8 mouse cellular contexts compared by ENCODE assay signal in the genomic region with DNA sequence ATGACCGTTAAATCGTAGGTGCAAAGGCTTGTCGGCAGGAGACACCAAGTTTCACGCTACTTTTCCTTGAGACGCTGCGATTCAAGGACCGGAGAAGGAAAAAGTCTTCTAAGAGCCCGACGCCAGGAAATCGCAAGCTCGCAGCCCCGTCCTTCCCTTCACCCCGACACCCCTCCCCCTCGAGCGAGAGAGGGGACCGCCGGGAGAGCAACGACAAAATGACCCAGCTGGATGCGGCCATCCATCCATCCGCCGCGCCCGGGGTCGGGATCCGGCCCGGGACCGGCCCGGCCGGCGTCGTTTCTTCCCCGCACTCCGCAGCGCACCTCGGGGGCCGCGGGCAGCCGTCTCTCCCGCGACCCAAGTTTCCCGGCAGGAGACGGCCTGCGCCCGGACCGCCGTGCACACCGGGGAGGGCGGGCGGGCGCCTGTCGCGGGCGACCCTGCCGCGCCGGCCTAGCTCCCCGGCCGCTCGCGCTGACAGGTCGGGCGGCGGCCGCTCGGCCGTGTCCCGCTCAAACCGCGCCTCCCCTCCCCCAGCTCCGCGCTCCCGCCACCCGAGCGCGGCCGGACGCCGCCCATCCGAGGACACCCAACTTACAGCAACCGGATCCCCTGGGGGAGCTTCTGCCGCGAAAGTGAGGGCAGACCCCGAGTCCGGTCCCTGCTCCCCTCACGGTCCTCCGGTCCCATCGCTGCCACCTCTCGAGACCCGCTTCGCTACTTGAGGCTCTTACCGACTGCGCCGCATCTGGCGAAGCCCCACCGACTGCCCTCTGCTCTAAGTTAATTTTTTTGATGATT. TPM values are rescaled to one million over a fixed set of nuclear protein-coding genes. Genes with fewer than 3 reads are reported as not detected.
DNase-seq lines count a peak whose midpoint lies in the region; ATAC-seq and TF ChIP-seq lines count a peak whose summit lies in the region.

No protein-coding gene starts in this region.

- TF ChIP-seq POLR2A in bone marrow macrophage, adult 2 months (IDR thresholded peaks at IDR 0.05; ENCODE audit: borderline replicate concordance, low read depth, low read length): no peak

- peak; percentile 26; the same call in 1 of the 2 replicates for TF ChIP-seq CTCF in bone marrow macrophage, adult 2 months (IDR thresholded peaks at IDR 0.05; ENCODE audit: low read depth, low read length)

- peak; percentile 55 for DNase-seq in ES-CJ7 (ENCODE audit: low read depth, low spot score)
- peak; percentile 8 for DNase-seq in heart, postnatal 25 days (ENCODE audit: low spot score)
- DNase-seq in layer of hippocampus, adult 9-11 months: peak; percentile 33
- peak; percentile 70 to 71 for DNase-seq in lung, postnatal 4 days
- peak; percentile 25 for DNase-seq in retina, postnatal 7 days (ENCODE audit: low read depth, low spot score)
- peak; percentile 54 for DNase-seq in urinary bladder, postnatal 14 days (ENCODE audit: low spot score)

- peaks cover 10% of the 10 kb centered on the region for H3K4me1 ChIP-seq in bone marrow macrophage, adult 2 months (ENCODE audit: control insufficient read depth, insufficient read depth, low read length)

- intact Hi-C loops in heart, postnatal 25 days (cut with DNase I): loop anchor here (2.0 to 10.0 kb wide), 3 partner anchors 49 to 1617 kb away; a partner anchor contains a TSS

- peak; percentile 56 for ATAC-seq in erythroid progenitor cell, adult 5-6 weeks (replicated peaks; ENCODE audit: low FRiP score, poor library complexity, severe bottlenecking)

- H3K4me3 ChIP-seq in bone marrow macrophage, adult 2 months (ENCODE audit: insufficient read depth, low read length): peak overlapping the region; percentile 90

- peak overlapping the region; percentile 66 for H3K27ac ChIP-seq in bone marrow macrophage, adult 2 months (ENCODE audit: insufficient read depth, low read depth, low read length)

RNA-seq across cellular contexts. Expression of a gene that starts 40.8 kb away (rescaled TPM):
- not detected in 2 replicates for polyA plus RNA-seq in bone marrow macrophage, adult 2 months (2012; ENCODE audit: insufficient read depth, insufficient read length, missing spikeins)
- not detected in 2 replicates for total RNA-seq in erythroid progenitor cell, adult 5-6 weeks (2015; ENCODE audit: low replicate concordance)
- not detected in 2 replicates for total RNA-seq in erythroid progenitor cell, adult 5-6 weeks (2017; ENCODE audit: low replicate concordance)
- total RNA-seq in heart, postnatal 25 days (2021): under 1 TPM in 1 of 2 experiments, not detected in 1; 0.13 TPM

RNA-seq across cellular contexts. Expression of a gene that starts 50.0 kb away (rescaled TPM):
- 6.5 and 6.9 TPM in 2 replicates for polyA plus RNA-seq in bone marrow macrophage, adult 2 months (2012; ENCODE audit: insufficient read depth, insufficient read length, missing spikeins)
- total RNA-seq in erythroid progenitor cell, adult 5-6 weeks (2015; ENCODE audit: low replicate concordance): 4.0 TPM in 1 of 2 replicates, not detected in the other
- total RNA-seq in erythroid progenitor cell, adult 5-6 weeks (2017; ENCODE audit: low replicate concordance): 3.1 TPM in 1 of 2 replicates, not detected in the other
- total RNA-seq in heart, postnatal 25 days (2021): 1 to 10 TPM; 7.9 to 8.6 TPM

Comparison
In these comparisons a context has a peak if more than half of its experiments do, and no peak if none do; other contexts are left out.
1. Peak in every context shown above with its lines: DNase-seq, ATAC-seq, H3K4me3 ChIP-seq and H3K27ac ChIP-seq.
2. DNase-seq: peak in every context shown above with its lines; median percentile 70 in lung, postnatal 4 days; 55 in ES-CJ7; 54 in urinary bladder, postnatal 14 days; 33 in layer of hippocampus, adult 9-11 months; 25 in retina, postnatal 7 days; 8 in heart, postnatal 25 days.